Mouse (Mus musculus): Measurements from ENCODE around the gene Tra2a. TPM values are rescaled to one million over a fixed set of nuclear protein-coding genes. Genes with fewer than 3 reads are reported as not detected.

Gene Tra2a
- polyA plus RNA-seq, 1 experiment from 2014 or later, result 45.3 TPM

DNA sequence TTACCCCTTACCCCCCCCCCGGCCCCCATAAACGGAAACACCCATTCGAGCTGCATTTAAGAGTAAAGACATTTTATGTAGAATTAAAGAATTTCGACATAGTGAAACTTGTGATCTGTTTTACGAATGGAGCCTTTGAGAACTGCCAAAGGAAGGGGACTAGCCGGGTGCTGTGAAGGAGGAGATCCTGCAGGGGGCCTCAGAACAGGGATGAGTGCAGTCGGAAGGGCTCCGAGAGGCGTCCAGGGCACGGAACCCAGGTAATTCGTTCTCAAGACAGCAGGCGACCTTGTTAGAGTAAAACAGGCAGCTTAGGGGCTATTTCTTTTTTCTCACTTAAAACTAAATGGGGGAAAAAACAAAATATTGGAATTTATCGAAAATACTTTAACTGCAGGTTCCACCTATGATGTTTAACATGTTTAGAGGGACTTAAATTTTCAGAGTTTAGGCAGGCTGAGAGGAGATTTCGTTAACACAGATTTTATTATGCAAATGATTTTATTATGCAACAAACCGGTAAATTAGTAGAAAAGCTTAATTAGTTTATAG is 36.6 kb downstream of the Tra2a start:
- Histone ChIP-seq H3K4me2 (replicated peaks; ENCODE audit: low read depth, low read length) (no peak overlapping the region), H3K4me3 (ENCODE audit: low read depth, low read length) (no peak overlapping the region), H3K9ac (replicated peaks; ENCODE audit: low read depth) (no peak overlapping the region), H3K36me3 (ENCODE audit: insufficient read depth, low read length) (no peaks in the 10 kb centered on the region), H3K4me1 (ENCODE audit: insufficient read depth, low read depth, low read length) (no peaks in the 10 kb centered on the region), H3K9me3 (ENCODE audit: low read length) (no peaks in the 10 kb centered on the region), H3K27me3 (replicated peaks; ENCODE audit: insufficient read depth, low read length) (no peaks in the 10 kb centered on the region), H3K27ac (ENCODE audit: low read length) (no peak overlapping the region)
- DNase-seq (ENCODE audit: low spot score), result peak; percentile 77
- 6% methylated on average over 15 of the region's 15 CpGs for WGBS
- ATAC-seq, result peak; percentile 57
- TF ChIP-seq EP300 (IDR thresholded peaks at IDR 0.05) (no peak), CTCF (IDR thresholded peaks at IDR 0.05) (peak; percentile 71)

DNA sequence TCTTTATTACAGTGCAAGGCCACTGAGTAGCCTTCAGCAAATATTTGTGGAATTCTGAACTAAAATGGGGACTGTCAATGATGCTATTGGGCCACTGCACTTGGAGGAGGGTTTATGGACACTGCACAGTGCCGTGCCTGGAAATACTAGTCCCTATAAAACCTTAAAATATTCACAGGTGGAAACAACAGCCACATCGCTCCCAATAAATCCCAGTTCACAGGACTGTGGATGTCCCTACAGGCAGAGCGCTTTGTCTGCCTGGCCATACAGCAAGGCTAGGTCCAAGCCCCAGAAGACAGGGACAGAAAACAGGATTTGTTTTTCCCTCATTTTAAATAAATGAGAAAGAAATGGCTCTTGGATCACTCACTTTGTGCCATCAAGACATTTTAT is 38.1 kb downstream of the Tra2a start:
- Histone ChIP-seq H3K27ac (ENCODE audit: low read length) (no peak overlapping the region), H3K4me1 (ENCODE audit: insufficient read depth, low read depth, low read length) (no peaks in the 10 kb centered on the region), H3K27me3 (replicated peaks; ENCODE audit: insufficient read depth, low read length) (0 out of 2 replicates have a peak, but pooled peaks cover 4% of the 10 kb centered on the region), H3K36me3 (ENCODE audit: insufficient read depth, low read length) (no peaks in the 10 kb centered on the region), H3K9me3 (ENCODE audit: low read length) (no peaks in the 10 kb centered on the region), H3K9ac (replicated peaks; ENCODE audit: low read depth) (no peak overlapping the region), H3K4me3 (ENCODE audit: low read depth, low read length) (no peak overlapping the region), H3K4me2 (replicated peaks; ENCODE audit: low read depth, low read length) (no peak overlapping the region)
- no peak for ATAC-seq
- TF ChIP-seq CTCF (IDR thresholded peaks at IDR 0.05) (no peak), EP300 (IDR thresholded peaks at IDR 0.05) (no peak)
- no peak for DNase-seq (ENCODE audit: low spot score)
- WGBS, result 76% methylated on average over 3 of the region's 3 CpGs

DNA sequence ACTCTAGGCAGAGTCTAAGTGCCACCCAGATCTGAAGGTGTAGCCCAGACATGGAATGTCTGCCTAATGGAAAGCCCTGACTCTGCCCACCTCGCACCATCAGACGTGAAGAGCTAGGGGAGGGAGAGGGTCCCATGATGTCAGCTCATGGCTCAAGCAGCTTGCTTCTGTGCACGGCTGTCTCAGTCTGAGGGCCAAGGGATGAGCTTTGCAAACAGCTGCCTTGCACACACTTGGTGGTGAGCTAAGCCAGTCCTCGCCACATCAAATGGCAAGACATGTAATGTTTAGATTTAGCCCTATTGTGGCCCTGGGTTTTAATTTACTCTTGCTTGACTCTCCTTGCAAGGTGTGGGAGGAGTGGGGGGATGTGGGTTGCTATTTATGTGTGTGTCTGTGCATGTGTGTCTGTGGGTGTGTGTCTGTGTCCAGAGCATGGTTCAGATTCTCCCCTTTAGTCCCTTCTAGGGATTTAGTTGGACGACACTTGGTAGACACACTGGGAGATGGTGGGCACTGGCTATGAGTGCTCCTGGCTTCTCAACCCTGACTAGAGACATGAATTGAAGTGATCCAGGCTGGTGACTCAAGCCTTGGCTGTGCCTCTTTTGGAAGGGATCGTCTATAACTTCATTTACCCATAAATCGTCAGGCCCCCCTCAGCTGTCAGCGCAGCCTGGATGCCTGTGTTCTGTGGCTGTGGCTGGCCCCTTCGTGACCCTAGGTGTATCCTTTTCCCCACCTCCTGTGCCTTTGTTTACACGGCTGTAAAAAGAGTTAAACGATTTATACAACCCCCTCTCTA is 38.7 kb downstream of the Tra2a start:
- TF ChIP-seq EP300 (IDR thresholded peaks at IDR 0.05), result no peak
- no peak for TF ChIP-seq CTCF (IDR thresholded peaks at IDR 0.05)
- DNase-seq (ENCODE audit: low spot score) (no peak), ATAC-seq (no peak)
- H3K27ac ChIP-seq (ENCODE audit: low read length), result no peak overlapping the region
- no peak overlapping the region for H3K4me2 ChIP-seq (replicated peaks; ENCODE audit: low read depth, low read length)
- H3K9ac ChIP-seq (replicated peaks; ENCODE audit: low read depth), result no peak overlapping the region
- no peaks in the 10 kb centered on the region for H3K9me3 ChIP-seq (ENCODE audit: low read length)
- H3K4me1 ChIP-seq (ENCODE audit: insufficient read depth, low read depth, low read length), result no peaks in the 10 kb centered on the region
- peaks cover 8% of the 10 kb centered on the region; the same call in 1 of the 2 replicates for H3K27me3 ChIP-seq (replicated peaks; ENCODE audit: insufficient read depth, low read length)
- WGBS, result 49% methylated on average over 11 of the region's 11 CpGs
- no peak overlapping the region for H3K4me3 ChIP-seq (ENCODE audit: low read depth, low read length)
- no peaks in the 10 kb centered on the region for H3K36me3 ChIP-seq (ENCODE audit: insufficient read depth, low read length)

DNA sequence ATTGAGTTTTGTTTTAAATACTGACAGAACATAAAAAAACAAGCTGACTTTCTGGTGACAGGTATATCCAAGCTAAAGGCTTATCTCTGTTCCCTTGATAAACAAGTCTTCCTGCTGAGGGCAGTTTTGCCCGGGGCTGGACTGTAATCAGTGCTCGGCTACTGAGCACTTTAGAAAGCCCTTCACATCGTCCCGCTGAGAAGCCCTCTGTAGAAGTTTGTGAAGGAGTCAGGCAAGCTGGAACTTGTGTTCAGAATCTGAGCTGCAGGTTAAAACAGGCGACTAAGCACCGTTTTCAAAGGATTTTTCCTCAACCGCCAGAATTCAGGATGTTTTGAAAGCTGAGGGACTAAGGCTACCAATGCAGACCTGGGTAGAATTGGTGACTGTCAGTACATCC is 41.9 kb downstream of the Tra2a start:
- ATAC-seq, result no peak
- H3K4me3 ChIP-seq (ENCODE audit: low read depth, low read length), result no peak overlapping the region
- no peak overlapping the region for H3K27ac ChIP-seq (ENCODE audit: low read length)
- H3K27me3 ChIP-seq (replicated peaks; ENCODE audit: insufficient read depth, low read length), result peaks cover 13% of the 10 kb centered on the region; the same call in 1 of the 2 replicates
- no peak for TF ChIP-seq EP300 (IDR thresholded peaks at IDR 0.05)
- TF ChIP-seq CTCF (IDR thresholded peaks at IDR 0.05), result no peak
- no peaks in the 10 kb centered on the region for H3K36me3 ChIP-seq (ENCODE audit: insufficient read depth, low read length)
- no peaks in the 10 kb centered on the region for H3K4me1 ChIP-seq (ENCODE audit: insufficient read depth, low read depth, low read length)
- WGBS, result 9% methylated on average over 7 of the region's 7 CpGs
- no peak overlapping the region for H3K9ac ChIP-seq (replicated peaks; ENCODE audit: low read depth)
- no peak for DNase-seq (ENCODE audit: low spot score)
- H3K9me3 ChIP-seq (ENCODE audit: low read length), result no peaks in the 10 kb centered on the region
- H3K4me2 ChIP-seq (replicated peaks; ENCODE audit: low read depth, low read length), result no peak overlapping the region

DNA sequence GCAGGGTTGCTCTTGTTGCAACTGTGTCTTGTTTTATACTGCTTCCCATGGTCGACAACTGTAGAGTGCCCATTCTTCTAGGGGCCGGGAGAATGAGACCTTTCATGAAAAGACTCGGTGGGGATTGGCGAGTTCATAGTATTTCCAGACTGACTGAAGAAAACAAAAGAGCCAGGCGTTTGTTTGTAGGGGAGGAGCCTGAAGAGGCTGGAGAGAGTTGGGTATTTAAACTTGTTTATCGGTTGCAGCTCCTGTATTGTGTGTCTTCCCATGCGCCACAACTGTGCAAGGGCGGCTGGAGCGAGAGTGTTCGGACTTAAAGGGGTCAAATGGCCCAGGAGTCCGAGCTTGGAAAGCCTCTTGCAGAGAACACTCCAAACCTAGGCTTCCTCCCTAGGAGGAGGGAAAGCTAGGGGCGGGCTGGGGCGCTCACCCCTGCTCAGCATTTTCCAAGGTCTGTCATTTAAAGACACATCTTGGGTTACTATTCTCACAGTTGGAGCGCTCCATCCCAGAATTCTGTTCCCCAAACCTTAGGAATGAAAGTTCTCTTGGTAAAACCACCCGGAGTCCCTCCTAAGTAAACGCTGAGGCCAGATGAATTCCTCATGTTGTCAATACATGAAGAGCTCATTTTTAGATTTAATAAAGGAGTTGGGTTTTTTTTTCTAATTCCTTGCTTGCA is 43.8 kb downstream of the Tra2a start:
- H3K4me1 ChIP-seq (ENCODE audit: insufficient read depth, low read depth, low read length), result no peaks in the 10 kb centered on the region
- TF ChIP-seq CTCF (IDR thresholded peaks at IDR 0.05) (no peak), EP300 (IDR thresholded peaks at IDR 0.05) (no peak)
- no peaks in the 10 kb centered on the region for H3K9me3 ChIP-seq (ENCODE audit: low read length)
- no peak overlapping the region for H3K9ac ChIP-seq (replicated peaks; ENCODE audit: low read depth)
- no peak overlapping the region for H3K27ac ChIP-seq (ENCODE audit: low read length)
- H3K27me3 ChIP-seq (replicated peaks; ENCODE audit: insufficient read depth, low read length), result peaks cover 13% of the 10 kb centered on the region; the same call in 1 of the 2 replicates
- no peak overlapping the region for H3K4me2 ChIP-seq (replicated peaks; ENCODE audit: low read depth, low read length)
- WGBS, result 13% methylated on average over 16 of the region's 16 CpGs
- ATAC-seq, result no peak
- H3K4me3 ChIP-seq (ENCODE audit: low read depth, low read length), result no peak overlapping the region
- H3K36me3 ChIP-seq (ENCODE audit: insufficient read depth, low read length), result no peaks in the 10 kb centered on the region
- no peak for DNase-seq (ENCODE audit: low spot score)

DNA sequence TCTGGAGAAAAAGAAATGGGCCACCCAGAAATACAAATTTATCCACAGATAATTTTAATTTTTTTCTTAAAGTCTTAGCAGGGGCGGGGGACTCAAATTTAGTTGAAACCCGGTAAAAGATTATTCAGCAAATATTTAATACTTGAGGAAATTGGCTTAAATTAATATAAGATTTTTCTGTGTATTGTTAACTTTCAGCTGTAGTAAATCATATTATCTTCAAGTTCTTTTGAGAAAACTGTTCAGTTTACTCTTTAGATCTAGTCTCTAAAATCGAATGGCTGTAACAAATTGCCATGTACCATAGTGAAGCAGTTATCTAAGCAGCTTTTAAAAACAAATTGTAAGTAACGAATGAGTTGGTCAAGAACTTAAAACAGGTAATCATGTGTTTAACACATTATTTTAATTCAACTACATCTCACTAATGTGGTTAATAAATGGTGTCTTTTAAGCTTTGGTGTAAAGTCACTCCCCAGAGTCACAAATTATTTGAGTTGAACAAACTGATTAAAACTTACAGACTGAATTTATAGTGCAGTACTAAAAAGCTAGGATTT is 44.8 kb downstream of the Tra2a start:
- no peak overlapping the region for H3K27ac ChIP-seq (ENCODE audit: low read length)
- H3K4me3 ChIP-seq (ENCODE audit: low read depth, low read length), result no peak overlapping the region
- TF ChIP-seq EP300 (IDR thresholded peaks at IDR 0.05) (no peak), CTCF (IDR thresholded peaks at IDR 0.05) (no peak)

More for the DNA sequence above, 44.8 kb downstream of the Tra2a start:
- 26% methylated on average over 4 of the region's 4 CpGs for WGBS
- Histone ChIP-seq H3K4me2 (replicated peaks; ENCODE audit: low read depth, low read length) (no peak overlapping the region), H3K9ac (replicated peaks; ENCODE audit: low read depth) (no peak overlapping the region), H3K9me3 (ENCODE audit: low read length) (no peaks in the 10 kb centered on the region), H3K27me3 (replicated peaks; ENCODE audit: insufficient read depth, low read length) (peaks cover 13% of the 10 kb centered on the region; the same call in 1 of the 2 replicates), H3K36me3 (ENCODE audit: insufficient read depth, low read length) (no peaks in the 10 kb centered on the region), H3K4me1 (ENCODE audit: insufficient read depth, low read depth, low read length) (no peaks in the 10 kb centered on the region)
- ATAC-seq (no peak), DNase-seq (ENCODE audit: low spot score) (peak; percentile 39)
